Comparison of ENCODE assay signal across 7 mouse cellular contexts in the genomic region with DNA sequence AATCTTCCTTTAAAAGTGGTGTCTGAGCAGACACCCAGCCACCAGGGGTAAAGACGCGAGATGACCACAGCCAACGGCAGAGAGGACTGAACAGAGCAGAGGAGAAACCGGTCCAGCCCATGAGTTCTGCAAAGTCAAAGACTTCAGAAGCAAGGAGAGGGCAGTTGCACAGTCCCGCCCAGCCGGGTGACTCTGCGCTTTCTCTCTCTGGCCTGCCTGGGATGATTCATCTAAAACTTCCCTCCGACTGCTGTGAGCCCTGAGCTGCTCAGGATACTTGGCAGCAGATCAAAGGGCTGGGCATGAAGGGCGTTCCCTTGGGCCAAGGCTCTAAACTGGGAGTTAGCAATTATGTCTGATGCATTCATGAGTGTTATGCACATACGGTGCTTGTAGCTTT. TPM values are rescaled to one million over a fixed set of nuclear protein-coding genes. Genes with fewer than 3 reads are reported as not detected.
DNase-seq lines count a peak whose midpoint lies in the region; ATAC-seq and TF ChIP-seq lines count a peak whose summit lies in the region.

No protein-coding gene starts in this region.

- WGBS in heart, adult 2 months: 3% methylated on average over 10 of the region's 10 CpGs
- 2% methylated on average over 10 of the region's 10 CpGs for WGBS in lung, postnatal 0 days

- TF ChIP-seq CTCF in heart, adult 2 months (IDR thresholded peaks at IDR 0.05): no peak
- TF ChIP-seq CTCF in lung, postnatal 0 days (IDR thresholded peaks at IDR 0.05): no peak; the same call in 1 of the 2 replicates

- intact Hi-C loops in heart, adult 2 months (cut with DNase I): loop anchor here (2.0 to 10.0 kb wide), 3 partner anchors 50 to 200 kb away; a partner anchor contains a TSS

- peak overlapping the region; percentile 73 for H3K27ac ChIP-seq in heart, adult 2 months
- H3K27ac ChIP-seq in lung, postnatal 0 days (ENCODE audit: low read length): peak overlapping the region; percentile 22

- peaks cover 8% of the 10 kb centered on the region for H3K4me1 ChIP-seq in heart, adult 2 months (ENCODE audit: control insufficient read depth, insufficient read depth, low read length)
- peaks cover 10% of the 10 kb centered on the region; the same call in 1 of the 2 replicates for H3K4me1 ChIP-seq in lung, postnatal 0 days (ENCODE audit: insufficient read depth, low read depth, low read length)

- 0 out of 2 replicates have a peak overlapping the region, but pooled peaks have one; percentile 17 for H3K4me2 ChIP-seq in lung, postnatal 0 days (replicated peaks; ENCODE audit: low read depth, low read length)

- no peaks in the 10 kb centered on the region for H3K9me3 ChIP-seq in lung, postnatal 0 days (ENCODE audit: low read length)

- peak; percentile 55 for DNase-seq in WW6 (ENCODE audit: low read depth, low spot score)
- peak; percentile 70 for DNase-seq in embryo, embryonic 10.5 days (ENCODE audit: low spot score)
- peak; percentile 77 to 88 for DNase-seq in heart, adult 2 months
- peak; percentile 93 for DNase-seq in kidney, adult 8-10 months
- peak; percentile 98 for DNase-seq in lung, postnatal 0 days (ENCODE audit: low spot score)
- peak; percentile 68 for DNase-seq in retina, postnatal 1 day
- DNase-seq in right cerebral cortex, adult 2 months (ENCODE audit: low spot score in 2 of 2): no peak

- no peaks in the 10 kb centered on the region for H3K36me3 ChIP-seq in heart, adult 2 months (ENCODE audit: control insufficient read depth, insufficient read depth, low read length)
- no peaks in the 10 kb centered on the region for H3K36me3 ChIP-seq in lung, postnatal 0 days (ENCODE audit: insufficient read depth, low read length)

- peak; percentile 84 for TF ChIP-seq EP300 in heart, adult 2 months (IDR thresholded peaks at IDR 0.05; ENCODE audit: insufficient read depth, low read depth, low read length)
- TF ChIP-seq EP300 in lung, postnatal 0 days (IDR thresholded peaks at IDR 0.05): peak; percentile 92

- ATAC-seq in lung, postnatal 0 days: peak; percentile 95

- no peaks in the 10 kb centered on the region for H3K27me3 ChIP-seq in heart, adult 2 months (ENCODE audit: control insufficient read depth, insufficient read depth, low read length)
- H3K27me3 ChIP-seq in lung, postnatal 0 days (replicated peaks; ENCODE audit: insufficient read depth, low read length): no peaks in the 10 kb centered on the region

- H3K79me2 ChIP-seq in heart, adult 2 months (replicated peaks; ENCODE audit: control insufficient read depth, insufficient read depth, low read length): no peaks in the 10 kb centered on the region

- no peak overlapping the region for H3K4me3 ChIP-seq in heart, adult 2 months
- no peak overlapping the region for H3K4me3 ChIP-seq in lung, postnatal 0 days (ENCODE audit: low read depth, low read length)

- H3K9ac ChIP-seq in heart, adult 2 months (ENCODE audit: low read depth, low read length): no peak overlapping the region
- H3K9ac ChIP-seq in lung, postnatal 0 days (replicated peaks; ENCODE audit: low read depth): no peak overlapping the region

- peak; percentile 58; the same call in 1 of the 2 replicates for TF ChIP-seq POLR2A in heart, adult 2 months (IDR thresholded peaks at IDR 0.05; ENCODE audit: insufficient read depth, low read depth, low read length)

RNA-seq across cellular contexts. Expression of a gene that starts 51.2 kb away (rescaled TPM):
- 1 to 10 TPM; 3.5 to 6.1 TPM for total RNA-seq in heart, adult 2 months (2021)
- 4.8 and 5.2 TPM in 2 replicates for polyA plus RNA-seq in heart, adult 2 months (2012; rRNA removed)
- polyA plus RNA-seq in lung, postnatal 0 days (2015; fragmentation: Nextera tagmentation; extraction: Ambion mirVana): 86.3 and 107 TPM in 2 replicates

Comparison
In these comparisons a context has a peak if more than half of its experiments do, and no peak if none do; other contexts are left out.
1. DNase-seq: peak in WW6 (single experiment), embryo, embryonic 10.5 days (single experiment), heart, adult 2 months (2 of 2), kidney, adult 8-10 months (2 of 2), lung, postnatal 0 days (single experiment) and retina, postnatal 1 day (single experiment); none in right cerebral cortex, adult 2 months (0 of 2).
2. RNA of a gene that starts 51.2 kb away (polyA plus RNA-seq): 86.3 to 107 TPM in lung, postnatal 0 days; 4.8 to 5.2 TPM in heart, adult 2 months; every median in the first group is over 10 times any median in the second.